Mouse (Mus musculus) cerebellum, adult 2 months (tissue): ENCODE results near the gene Slc6a17. TPM values are rescaled to one million over a fixed set of nuclear protein-coding genes. Genes with fewer than 3 reads are reported as not detected.

Experiments used
- DNase-seq, 2 experiments: peaks; one replicate each; pipeline ENCODE4 v3.0.0; 2021
- H3K27ac ChIP-seq: fragments of 200-500 bp; 2 replicates; pipeline ENCODE4 v1.5.1; 2012; ENCODE audit warnings: low read length, control low read depth, inconsistent platforms; ENCODE audit not compliant: insufficient read depth
- H3K27me3 ChIP-seq: fragments of 200-500 bp; 2 replicates; pipeline ENCODE4 v1.6.1; 2012; ENCODE audit warnings: inconsistent platforms, mild to moderate bottlenecking, low read length, moderate library complexity; ENCODE audit not compliant: control insufficient read depth, insufficient read depth
- H3K4me1 ChIP-seq: fragments of 200-500 bp; 2 replicates; pipeline ENCODE4 v1.6.1; 2011; ENCODE audit warnings: low read length; ENCODE audit not compliant: control insufficient read depth, insufficient read depth
- H3K4me3 ChIP-seq: fragments of 200-500 bp; replicated peaks from 2 replicates; pipeline ENCODE3; 2011; ENCODE audit warnings: mild to moderate bottlenecking, low read depth, low read length, control low read depth; ENCODE audit not compliant: insufficient read depth
- CTCF ChIP-seq: fragments of 200-500 bp; IDR thresholded peaks from 2 replicates; pipeline ENCODE4 v1.5.1; 2011; ENCODE audit warnings: low read depth, mild to moderate bottlenecking, control low read depth, low read length, moderate library complexity, borderline replicate concordance; ENCODE audit not compliant: insufficient read depth
- POLR2A ChIP-seq: fragments of 200-500 bp; IDR thresholded peaks from 2 replicates; pipeline ENCODE4 v1.6.1; 2011; ENCODE audit warnings: low read length, control low read depth, borderline replicate concordance; ENCODE audit not compliant: insufficient read depth
- WGBS: fragments of 180-500 bp; shearing (Covaris S2); methylation state at CpG from one replicate; pipeline ENCODE4 v1.1.7; 2018; 5-methylcytosine and 5-hydroxymethylcytosine counted together
- polyA plus RNA-seq: library from polyadenylated mRNA; depleted of rRNA; stranded (reverse); fragments of >200 nt; gene quantifications from 2 replicates; pipeline ENCODE4 v1.2.3, GENCODE M21; 2012

The Slc6a17 gene
- polyA plus RNA-seq, 1 experiment: 158 TPM

DNA sequence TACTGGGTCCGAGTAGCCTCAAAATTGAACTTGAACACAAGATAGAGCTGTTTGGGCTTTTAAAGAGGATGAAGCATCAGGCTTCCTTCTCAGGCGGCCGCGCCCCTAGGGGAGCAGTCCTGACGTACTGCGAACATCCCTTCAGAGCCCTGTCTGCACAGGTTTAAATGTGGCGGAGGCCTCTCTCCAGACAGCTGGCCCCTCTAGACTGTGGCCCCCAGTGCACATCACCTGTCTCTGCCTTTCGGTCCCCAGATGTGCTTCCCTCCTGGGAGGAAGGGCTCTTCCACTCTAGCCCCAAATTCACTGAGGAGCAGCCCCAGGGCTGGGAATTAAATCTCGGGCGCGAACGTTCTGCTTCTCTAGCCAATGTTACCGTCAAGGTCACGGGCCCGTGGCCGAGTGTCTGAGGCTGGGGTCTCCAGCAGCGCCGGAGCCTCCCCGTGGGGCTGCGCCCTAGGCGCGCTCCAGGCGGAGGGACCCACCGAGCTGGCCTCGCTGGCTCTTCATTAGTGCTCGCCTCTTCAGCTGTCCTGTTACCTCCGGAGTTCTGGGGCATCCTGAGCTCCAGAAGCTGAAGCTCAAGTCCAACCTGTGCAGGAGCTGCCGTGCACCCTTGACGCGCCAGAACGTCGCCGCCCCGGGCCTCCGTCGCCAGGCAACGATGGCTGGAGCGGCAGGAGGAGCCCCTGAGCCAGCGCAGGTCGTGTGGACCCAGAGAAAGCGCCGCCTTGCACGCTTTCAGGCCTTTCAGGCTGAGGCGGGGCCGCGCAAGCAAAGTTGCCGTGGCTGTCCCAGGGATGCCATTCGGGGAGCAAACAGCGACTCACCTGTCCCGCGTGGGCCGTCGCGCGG is 815 bp downstream of the Slc6a17 start:
- peak overlapping the region; percentile 99 for H3K27ac ChIP-seq
- no peak for TF ChIP-seq CTCF
- TF ChIP-seq POLR2A: 0 out of 2 replicates have a peak, but pooled peaks have one; percentile 14
- no peaks in the 10 kb centered on the region for H3K27me3 ChIP-seq
- WGBS: 3% methylated on average over 55 of the region's 55 CpGs
- peaks cover 18% of the 10 kb centered on the region for H3K4me1 ChIP-seq
- DNase-seq: peak; percentile 75 to 79
- peak overlapping the region; percentile 78 for H3K4me3 ChIP-seq

- WGBS: 22% methylated on average over 4 of the region's 4 CpGs
- peak; percentile 43 for DNase-seq
- Histone ChIP-seq H3K27me3 (no peaks in the 10 kb centered on the region), H3K4me3 (peak overlapping the region; percentile 78), H3K27ac (no peak overlapping the region), H3K4me1 (peaks cover 18% of the 10 kb centered on the region)
- no peak for TF ChIP-seq POLR2A
- TF ChIP-seq CTCF: no peak
Measured at GRCm38 (mm10) chr3:107515989-107516388, 1.8 kb downstream of the Slc6a17 start.

DNA sequence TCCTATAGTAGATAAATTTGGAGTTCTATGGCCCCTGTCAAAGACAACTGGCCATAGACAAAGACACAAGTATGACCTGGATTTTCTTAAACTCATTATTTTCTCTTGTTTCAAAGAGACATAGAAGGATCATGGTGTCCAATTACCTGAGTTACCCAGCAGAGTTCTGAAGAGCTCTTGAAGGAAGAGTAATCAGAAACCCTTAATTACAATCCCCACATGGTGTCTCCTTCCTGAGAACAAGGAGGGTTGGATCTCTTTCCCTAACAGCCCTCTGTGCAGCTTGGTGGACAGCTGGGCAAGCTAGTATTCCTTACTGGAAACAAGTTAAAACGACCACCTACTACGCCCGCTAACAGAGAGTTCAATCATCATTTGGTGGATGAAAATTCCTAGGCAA is 6.4 kb downstream of the Slc6a17 start:
- Histone ChIP-seq H3K4me3 (no peak overlapping the region), H3K4me1 (peaks cover 21% of the 10 kb centered on the region), H3K27ac (no peak overlapping the region), H3K27me3 (no peaks in the 10 kb centered on the region; the same call in 1 of the 2 replicates)
- WGBS: 74% methylated on average over 3 of the region's 3 CpGs
- TF ChIP-seq CTCF (no peak), POLR2A (no peak)
- DNase-seq: no peak

DNA sequence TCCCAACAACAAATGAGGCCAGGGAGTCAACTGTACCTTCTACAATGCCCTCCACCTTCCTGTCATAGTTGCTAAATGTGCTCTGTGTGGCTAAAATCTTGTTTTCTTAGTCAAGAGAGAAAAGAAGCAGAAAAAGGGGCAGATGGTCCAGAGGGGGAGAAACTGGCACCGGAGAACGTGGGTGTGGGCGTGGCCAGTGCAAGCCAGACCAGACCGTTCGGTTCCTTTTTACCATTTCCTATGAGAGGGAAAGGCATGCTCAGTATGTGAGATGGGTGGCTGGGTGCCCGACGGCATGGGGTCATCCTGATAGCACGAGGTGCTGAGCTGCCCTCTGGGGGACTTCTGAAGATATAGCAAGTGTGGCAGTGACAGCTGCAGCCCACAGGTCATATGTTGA is 9.1 kb downstream of the Slc6a17 start:
- TF ChIP-seq CTCF: peak; percentile 33; the same call in 1 of the 2 replicates
- TF ChIP-seq POLR2A: no peak
- H3K27ac ChIP-seq: peak overlapping the region; percentile 41
- no peak overlapping the region for H3K4me3 ChIP-seq
- 17% methylated on average over 8 of the region's 8 CpGs for WGBS
- H3K27me3 ChIP-seq: no peaks in the 10 kb centered on the region; the same call in 1 of the 2 replicates
- peak in 1 of 2 experiments; percentile 53 for DNase-seq
- H3K4me1 ChIP-seq: peaks cover 27% of the 10 kb centered on the region

DNA sequence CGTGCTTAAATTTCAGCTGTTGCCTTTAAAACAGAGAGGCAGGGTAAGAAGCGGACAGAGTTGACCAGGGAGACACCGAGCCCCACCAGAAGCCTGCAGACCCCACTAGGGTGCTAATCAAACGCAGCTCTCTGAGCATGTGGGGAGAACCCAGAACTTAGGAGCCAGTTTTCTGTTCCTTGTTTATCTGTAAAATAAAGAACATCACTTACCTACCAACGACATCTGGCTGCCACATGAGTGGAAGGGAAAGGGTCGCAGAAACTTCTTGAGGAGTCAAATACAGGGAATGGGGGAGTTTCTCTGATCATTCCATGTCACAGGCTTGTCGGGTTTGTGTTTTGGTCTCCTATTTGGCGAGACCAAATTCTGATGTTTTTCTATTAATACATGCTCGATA is 9.9 kb downstream of the Slc6a17 start:
- WGBS: 88% methylated on average over 9 of the region's 9 CpGs
- Histone ChIP-seq H3K4me3 (no peak overlapping the region), H3K27me3 (no peaks in the 10 kb centered on the region; the same call in 1 of the 2 replicates), H3K27ac (no peak overlapping the region), H3K4me1 (peaks cover 31% of the 10 kb centered on the region)
- TF ChIP-seq CTCF: no peak
- DNase-seq: no peak

DNA sequence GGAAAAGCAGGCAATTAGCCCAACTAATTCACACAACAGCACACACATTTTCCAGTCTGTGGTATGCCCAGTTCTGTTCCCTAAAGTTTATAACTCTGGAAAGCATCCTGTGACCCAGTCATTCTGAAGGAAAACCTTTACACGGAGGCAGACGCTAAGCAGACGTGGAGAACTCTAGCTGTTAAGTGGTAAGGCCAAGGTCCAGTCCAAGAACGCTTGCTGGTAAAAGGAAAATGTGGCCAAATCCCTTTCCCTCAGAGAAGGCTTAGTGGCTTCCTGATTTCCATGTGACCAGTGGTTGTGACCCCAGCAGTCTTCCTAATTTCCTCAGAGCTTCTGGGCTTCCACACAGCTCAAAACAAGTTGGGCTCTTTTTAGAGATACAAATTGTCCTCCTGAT is 11.3 kb downstream of the Slc6a17 start:
- WGBS: 20% methylated on average over 4 of the region's 4 CpGs
- Histone ChIP-seq H3K4me1 (peaks cover 43% of the 10 kb centered on the region), H3K4me3 (no peak overlapping the region), H3K27ac (peak overlapping the region; percentile 25), H3K27me3 (no peaks in the 10 kb centered on the region; the same call in 1 of the 2 replicates)
- TF ChIP-seq POLR2A (no peak), CTCF (no peak)
- DNase-seq: no peak

DNA sequence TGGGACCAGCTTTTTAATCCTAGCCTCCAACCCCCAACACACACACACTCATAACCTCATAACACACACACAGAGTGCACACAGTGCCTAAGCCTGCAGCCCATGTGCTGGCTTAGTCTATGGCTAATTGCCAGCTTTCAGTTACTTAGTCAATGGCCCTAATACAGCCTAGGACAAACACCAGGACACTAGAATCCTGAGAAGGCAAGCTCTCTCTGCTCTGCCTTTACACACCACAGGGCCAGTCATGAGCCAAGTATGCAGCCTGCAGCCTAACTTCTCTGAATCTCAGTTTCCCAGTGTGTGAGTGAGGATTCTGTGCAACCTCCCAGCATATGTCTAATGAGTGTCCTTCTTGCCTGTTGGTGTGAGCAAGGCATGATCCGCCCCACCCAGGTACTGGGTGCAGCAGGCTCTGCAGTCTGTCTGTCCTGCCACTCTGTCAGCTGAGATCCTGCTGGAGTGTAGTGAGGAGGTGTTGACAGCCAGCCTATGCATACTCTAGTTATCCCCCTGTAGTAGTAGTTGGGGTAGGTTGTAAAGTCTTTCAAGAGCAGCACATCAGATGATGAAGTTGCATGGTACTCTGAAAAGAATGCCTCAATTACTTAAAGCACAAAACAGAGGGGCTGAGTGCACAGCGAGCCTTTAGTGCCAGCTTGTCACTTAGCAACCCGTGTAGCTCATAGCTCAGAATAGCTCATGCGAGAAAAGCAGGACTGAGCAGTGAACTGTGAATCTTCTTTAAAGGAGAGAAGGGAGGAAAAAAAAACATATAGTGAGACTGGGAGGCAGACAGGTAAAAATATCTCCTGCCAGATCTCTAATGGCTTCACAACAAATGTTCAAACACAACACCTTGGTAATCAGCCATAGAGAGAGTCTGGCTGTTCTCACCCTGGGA is 12.1 kb downstream of the Slc6a17 start:
- no peak for TF ChIP-seq CTCF
- TF ChIP-seq POLR2A: no peak
- Histone ChIP-seq H3K27ac (peak overlapping the region; percentile 25), H3K4me3 (no peak overlapping the region), H3K4me1 (peaks cover 51% of the 10 kb centered on the region), H3K27me3 (no peaks in the 10 kb centered on the region; the same call in 1 of the 2 replicates)
- peak; percentile 38 to 52 for DNase-seq
- WGBS: 13% methylated on average over 4 of the region's 4 CpGs
